Mouse (Mus musculus): ENCODE data around the gene Acot7. TPM values are rescaled to one million over a fixed set of nuclear protein-coding genes. Genes with fewer than 3 reads are reported as not detected.
A peak's percentile ranks its signal among the peaks of the same experiment; 100 is the strongest.

Gene Acot7
- polyA plus RNA-seq, 2 experiments: 47.3 to 50.3 TPM

DNA sequence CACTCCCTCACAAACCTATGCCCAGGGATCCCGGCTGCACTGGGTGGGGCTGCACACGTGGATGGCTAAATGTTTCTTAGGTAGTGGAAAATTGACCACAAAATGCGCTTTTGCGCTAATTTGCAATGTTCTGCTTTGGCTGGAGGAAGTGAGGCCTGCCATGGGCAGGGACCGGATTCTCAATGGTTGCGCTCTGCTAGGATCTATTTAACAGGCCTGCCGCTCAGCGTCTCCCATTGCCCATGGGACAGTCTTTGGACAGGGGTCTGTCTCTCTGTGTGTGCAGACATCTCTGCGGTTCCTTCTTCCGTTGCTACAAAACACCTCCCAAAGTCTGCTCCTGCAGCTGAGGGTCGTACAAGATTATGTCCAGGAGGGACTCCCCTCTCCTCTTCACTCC, 113.1 kb downstream of the Acot7 start:
- H3K9me3 ChIP-seq (ENCODE audit: control insufficient read depth, low read length): no peaks in the 10 kb centered on the region
- peaks cover 2% of the 10 kb centered on the region for H3K4me1 ChIP-seq (ENCODE audit: control insufficient read depth, insufficient read depth, low read length)
- no peak for ATAC-seq (ENCODE audit: low FRiP score, low read depth)
- DNase-seq (ENCODE audit: low spot score): no peak
- H3K27me3 ChIP-seq (ENCODE audit: control insufficient read depth, insufficient read depth, low read length): peaks cover 70% of the 10 kb centered on the region
- no peaks in the 10 kb centered on the region for H3K36me3 ChIP-seq (ENCODE audit: control insufficient read depth, insufficient read depth, low read length)
- no peak overlapping the region for H3K4me2 ChIP-seq (replicated peaks; ENCODE audit: low read depth, low read length, severe bottlenecking)
- no peak overlapping the region for H3K9ac ChIP-seq (ENCODE audit: low read depth, low read length, severe bottlenecking)
- no peak overlapping the region for H3K27ac ChIP-seq (replicated peaks; ENCODE audit: low read depth, low read length)
- no peak for TF ChIP-seq POLR2A (IDR thresholded peaks at IDR 0.05; ENCODE audit: borderline replicate concordance, extremely low read depth, insufficient read depth, insufficient read length)
- 19% methylated on average over 11 of the region's 11 CpGs for WGBS
- peak overlapping the region; percentile 24 for H3K4me3 ChIP-seq (replicated peaks; ENCODE audit: low read length)

DNA sequence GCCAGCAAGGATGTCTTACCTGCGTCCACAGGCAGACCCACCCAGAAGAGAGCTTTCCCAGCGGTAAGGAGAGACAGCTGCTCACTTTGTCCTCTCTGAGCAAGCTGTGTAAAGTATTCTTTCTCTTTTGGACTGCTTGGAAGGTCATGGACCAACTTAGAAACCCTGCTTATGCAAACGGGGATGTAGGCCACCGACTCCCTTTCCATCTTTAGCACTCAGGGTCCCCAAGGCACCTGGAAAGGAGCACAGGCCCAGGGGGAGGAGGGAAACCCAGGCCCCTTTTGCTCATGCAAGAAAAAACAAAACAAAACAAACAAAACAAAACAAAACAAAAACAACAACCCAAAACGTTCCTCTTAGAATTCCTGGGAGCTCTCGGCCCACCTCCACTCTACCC, 113.6 kb downstream of the Acot7 start, which contains the start of gene Hes3:
TSS of gene Hes3 (minus strand) at position 101 of the 400 bp plus-strand sequence.
- H3K4me1 ChIP-seq (ENCODE audit: control insufficient read depth, insufficient read depth, low read length): peaks cover 2% of the 10 kb centered on the region
- H3K4me3 ChIP-seq (replicated peaks; ENCODE audit: low read length): peak within 1 kb of the TSS; percentile 24
- H3K27ac ChIP-seq (replicated peaks; ENCODE audit: low read depth, low read length): no peak within 1 kb of the TSS
- H3K27me3 ChIP-seq (ENCODE audit: control insufficient read depth, insufficient read depth, low read length): peaks cover 64% of the 10 kb centered on the region
- H3K36me3 ChIP-seq (ENCODE audit: control insufficient read depth, insufficient read depth, low read length): no peaks in the 10 kb centered on the region
- WGBS: 27% methylated on average over 6 of the region's 6 CpGs
- no peak within 1 kb of the TSS for H3K9ac ChIP-seq (ENCODE audit: low read depth, low read length, severe bottlenecking)
- DNase-seq (ENCODE audit: low spot score) (no peak), ATAC-seq (ENCODE audit: low FRiP score, low read depth) (no peak)
- TF ChIP-seq POLR2A (IDR thresholded peaks at IDR 0.05; ENCODE audit: borderline replicate concordance, extremely low read depth, insufficient read depth, insufficient read length): no peak
- H3K9me3 ChIP-seq (ENCODE audit: control insufficient read depth, low read length): no peaks in the 10 kb centered on the region
- H3K4me2 ChIP-seq (replicated peaks; ENCODE audit: low read depth, low read length, severe bottlenecking): peak within 1 kb of the TSS; percentile 50

DNA sequence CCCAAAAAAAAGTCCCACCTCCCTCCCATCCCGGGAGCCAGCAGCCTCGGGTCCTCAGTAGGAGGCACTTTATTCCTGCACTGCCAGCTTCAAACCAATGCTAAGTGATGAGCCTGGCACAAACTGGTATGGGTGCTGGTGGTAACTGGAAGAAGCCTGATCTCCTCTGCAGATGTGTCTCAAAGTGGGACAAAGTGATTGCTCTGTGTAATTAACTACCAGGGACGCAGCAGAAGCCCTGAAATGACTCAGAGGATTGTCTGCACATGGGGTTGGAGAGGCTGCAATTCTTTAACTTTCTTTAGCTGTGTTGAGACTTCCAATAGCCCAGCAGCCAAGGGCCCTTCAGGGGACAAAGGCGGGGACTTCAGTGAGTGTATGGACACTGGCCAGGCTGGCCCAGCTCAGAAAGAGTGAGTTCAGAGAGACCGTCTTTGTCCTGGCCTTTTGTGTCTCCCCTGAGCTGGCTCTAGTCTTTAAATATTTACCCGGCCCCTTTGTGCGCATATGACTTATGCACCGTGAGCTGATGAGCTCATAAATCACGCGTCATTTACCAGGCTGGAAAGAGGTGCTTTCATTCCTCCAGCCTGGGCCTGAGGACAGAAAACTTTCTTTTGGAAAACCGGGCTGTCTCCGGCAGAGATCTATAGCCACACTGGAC, 114.3 kb downstream of the Acot7 start:
- no peak overlapping the region for H3K4me2 ChIP-seq (replicated peaks; ENCODE audit: low read depth, low read length, severe bottlenecking)
- no peak overlapping the region for H3K27ac ChIP-seq (replicated peaks; ENCODE audit: low read depth, low read length)
- H3K4me3 ChIP-seq (replicated peaks; ENCODE audit: low read length): no peak overlapping the region
- no peak for ATAC-seq (ENCODE audit: low FRiP score, low read depth)
- H3K4me1 ChIP-seq (ENCODE audit: control insufficient read depth, insufficient read depth, low read length): peaks cover 2% of the 10 kb centered on the region
- no peak overlapping the region for H3K9ac ChIP-seq (ENCODE audit: low read depth, low read length, severe bottlenecking)
- H3K27me3 ChIP-seq (ENCODE audit: control insufficient read depth, insufficient read depth, low read length): peaks cover 57% of the 10 kb centered on the region
- no peak for DNase-seq (ENCODE audit: low spot score)
- 15% methylated on average over 12 of the region's 12 CpGs for WGBS
- no peaks in the 10 kb centered on the region for H3K9me3 ChIP-seq (ENCODE audit: control insufficient read depth, low read length)
- H3K36me3 ChIP-seq (ENCODE audit: control insufficient read depth, insufficient read depth, low read length): no peaks in the 10 kb centered on the region
- TF ChIP-seq POLR2A (IDR thresholded peaks at IDR 0.05; ENCODE audit: borderline replicate concordance, extremely low read depth, insufficient read depth, insufficient read length): no peak

DNA sequence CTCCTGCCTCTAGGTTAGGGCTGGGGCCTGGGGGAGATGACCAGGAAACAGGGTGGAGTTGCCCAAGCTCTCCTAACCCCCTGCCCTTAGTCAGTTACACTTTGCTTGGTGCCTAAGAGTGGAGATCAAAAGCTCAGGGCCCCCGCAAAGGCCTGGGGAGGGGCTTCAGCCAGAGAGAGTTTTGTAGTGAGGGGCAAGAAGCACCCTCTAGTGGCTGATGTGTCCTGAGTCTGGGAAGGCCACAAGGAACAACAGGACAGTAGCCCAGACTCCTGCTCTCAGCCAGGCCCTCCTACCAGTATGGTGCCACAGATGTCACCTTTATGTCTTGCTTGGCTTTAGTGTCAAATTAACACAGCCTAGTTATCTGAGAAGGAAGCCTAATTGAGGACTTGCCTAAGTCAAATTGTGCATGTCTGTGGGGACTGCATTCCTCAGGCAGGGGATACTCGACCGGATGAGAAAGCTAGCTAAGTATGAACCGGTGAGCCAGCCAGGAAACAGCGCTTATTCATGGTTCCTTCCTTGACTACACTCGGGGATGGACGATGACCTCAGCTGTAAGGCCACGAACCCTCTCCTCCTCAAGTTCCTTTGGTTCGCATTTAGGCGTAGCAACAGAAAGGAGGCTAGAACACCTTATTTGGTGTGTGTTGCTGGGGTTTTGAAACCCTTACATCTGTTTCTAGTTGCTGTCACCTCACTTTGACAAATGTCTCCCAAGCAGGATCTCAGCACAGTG, 116.4 kb downstream of the Acot7 start:
- no peaks in the 10 kb centered on the region for H3K9me3 ChIP-seq (ENCODE audit: control insufficient read depth, low read length)
- H3K27ac ChIP-seq (replicated peaks; ENCODE audit: low read depth, low read length): no peak overlapping the region
- no peak for TF ChIP-seq POLR2A (IDR thresholded peaks at IDR 0.05; ENCODE audit: borderline replicate concordance, extremely low read depth, insufficient read depth, insufficient read length)
- ATAC-seq (ENCODE audit: low FRiP score, low read depth) (no peak), DNase-seq (ENCODE audit: low spot score) (no peak)
- H3K9ac ChIP-seq (ENCODE audit: low read depth, low read length, severe bottlenecking): no peak overlapping the region
- no peak overlapping the region for H3K4me3 ChIP-seq (replicated peaks; ENCODE audit: low read length)
- H3K27me3 ChIP-seq (ENCODE audit: control insufficient read depth, insufficient read depth, low read length): peaks cover 42% of the 10 kb centered on the region
- peaks cover 11% of the 10 kb centered on the region for H3K4me1 ChIP-seq (ENCODE audit: control insufficient read depth, insufficient read depth, low read length)
- H3K36me3 ChIP-seq (ENCODE audit: control insufficient read depth, insufficient read depth, low read length): peaks cover under 1% of the 10 kb centered on the region; the same call in 1 of the 2 replicates
- WGBS: 39% methylated on average over 10 of the region's 10 CpGs
- no peak overlapping the region for H3K4me2 ChIP-seq (replicated peaks; ENCODE audit: low read depth, low read length, severe bottlenecking)

DNA sequence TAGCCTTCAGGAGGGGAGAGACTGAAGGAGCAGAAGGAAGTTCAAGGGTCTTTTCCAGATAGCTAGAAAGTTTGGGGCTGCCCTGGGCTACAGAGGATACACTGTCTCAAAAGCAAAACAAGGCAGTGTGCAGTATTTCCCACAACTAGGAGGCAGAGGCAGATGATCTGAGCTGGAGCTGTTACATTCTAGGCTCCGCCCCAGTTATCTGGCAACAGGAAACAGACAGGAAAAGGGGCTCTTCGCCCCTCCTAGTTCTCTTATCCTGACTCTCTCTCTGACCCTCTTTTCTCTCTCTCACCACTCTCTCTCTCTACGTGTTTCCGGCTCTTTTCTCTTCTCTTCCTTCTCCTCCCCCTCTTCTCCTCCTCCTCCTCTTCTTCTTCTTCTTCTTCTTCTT, 118.0 kb downstream of the Acot7 start:
- no peak for DNase-seq (ENCODE audit: low spot score)
- Histone ChIP-seq H3K27me3 (ENCODE audit: control insufficient read depth, insufficient read depth, low read length) (peaks cover 28% of the 10 kb centered on the region), H3K4me3 (replicated peaks; ENCODE audit: low read length) (no peak overlapping the region), H3K9ac (ENCODE audit: low read depth, low read length, severe bottlenecking) (no peak overlapping the region), H3K4me1 (ENCODE audit: control insufficient read depth, insufficient read depth, low read length) (peaks cover 11% of the 10 kb centered on the region), H3K27ac (replicated peaks; ENCODE audit: low read depth, low read length) (no peak overlapping the region), H3K4me2 (replicated peaks; ENCODE audit: low read depth, low read length, severe bottlenecking) (no peak overlapping the region), H3K9me3 (ENCODE audit: control insufficient read depth, low read length) (no peaks in the 10 kb centered on the region), H3K36me3 (ENCODE audit: control insufficient read depth, insufficient read depth, low read length) (peaks cover 14% of the 10 kb centered on the region)
- TF ChIP-seq POLR2A (IDR thresholded peaks at IDR 0.05; ENCODE audit: borderline replicate concordance, extremely low read depth, insufficient read depth, insufficient read length): no peak
- 53% methylated on average over 4 of the region's 4 CpGs for WGBS
- no peak for ATAC-seq (ENCODE audit: low FRiP score, low read depth)
